Mouse (Mus musculus): ENCODE measurements around the gene Cubn.

GRCm38 (mm10) chr2:13539860-13540259 lies 48.2 kb upstream of the Cubn start:
- TF ChIP-seq EP300 (IDR thresholded peaks at IDR 0.05; ENCODE audit: low read depth) (no peak), CTCF (IDR thresholded peaks at IDR 0.05; ENCODE audit: low read depth) (no peak)
